ENCODE assay signal across 18 mouse cellular contexts in genomic region chr13:95818941-95819340, GRCm38 (mm10).
"Had no signal": no experiment of that assay in that cellular context is flagged by ENCODE, and none has a peak within 500 bp of the region (broad histone marks: within the 10 kb centered on the region; RNA-seq: fewer than 3 reads in every experiment).

No protein-coding gene starts in this region.

- H3K9me3 ChIP-seq: limb, embryonic 10.5 days; limb, embryonic 13.5 days; liver, embryonic 12.5 days; liver, embryonic 15.5 days; lung, embryonic 15.5 days; megakaryocyte, embryonic 14.5 days; midbrain, embryonic 10.5 days had no signal

- H3K36me3 ChIP-seq: limb, embryonic 10.5 days; limb, embryonic 13.5 days; liver, embryonic 12.5 days; liver, embryonic 15.5 days; lung, embryonic 15.5 days had no signal

- H3K27me3 ChIP-seq: limb, embryonic 13.5 days; liver, embryonic 12.5 days; liver, embryonic 15.5 days; lung, embryonic 15.5 days; megakaryocyte, embryonic 14.5 days had no signal

- H3K4me2 ChIP-seq: limb, embryonic 13.5 days; liver, embryonic 12.5 days; liver, embryonic 15.5 days; lung, embryonic 15.5 days had no signal

- ATAC-seq: liver, embryonic 12.5 days had no signal

- H3K4me1 ChIP-seq: liver, embryonic 15.5 days; lung, embryonic 15.5 days; megakaryocyte, embryonic 14.5 days had no signal

- DNase-seq: kidney, adult 9 months; kidney, postnatal 14 days; kidney, postnatal 4 days; layer of hippocampus, adult 9-11 months; liver; lung, adult 18-20 months; lung, postnatal 10 days; lung, postnatal 36 days; midbrain, embryonic 14.5 days; thymus, adult 18-20 months; thymus, postnatal 36 days had no signal

- H3K9ac ChIP-seq: limb, embryonic 13.5 days; liver, embryonic 12.5 days; liver, embryonic 15.5 days; lung, embryonic 15.5 days had no signal

- H3K4me3 ChIP-seq: limb, embryonic 10.5 days; limb, embryonic 13.5 days; liver, embryonic 12.5 days; liver, embryonic 15.5 days; lung, embryonic 15.5 days; megakaryocyte, embryonic 14.5 days; midbrain, embryonic 10.5 days had no signal

- H3K27ac ChIP-seq: limb, embryonic 13.5 days; liver, embryonic 12.5 days; liver, embryonic 15.5 days; lung, embryonic 15.5 days had no signal
